Mouse (Mus musculus) CH12.LX (cell line): ENCODE measurements around the gene Cyp2f2.

Experiments
- CHD1 ChIP-seq: IDR thresholded peaks from 2 replicates; pipeline ENCODE4 v1.6.1; 2012; ENCODE audit warnings: low read depth, low read length, improper control_type of control experiment, inconsistent platforms
- CTCF ChIP-seq, 2 experiments: IDR thresholded peaks in 1 of 2; conservative IDR thresholded peaks in 1 of 2; 2 replicates each; pipeline ENCODE4 v1.5.1; 2011 to 2012; ENCODE audit warnings: low read depth in 2 of 2, low read length in 2 of 2, improper control_type of control experiment in 1 of 2, inconsistent platforms in 1 of 2, mild to moderate bottlenecking in 1 of 2, moderate library complexity in 1 of 2
- EP300 ChIP-seq: IDR thresholded peaks from 2 replicates; pipeline ENCODE4 v1.6.1; 2011; ENCODE audit warnings: low read length, improper control_type of control experiment
- MAX ChIP-seq: IDR thresholded peaks from 2 replicates; pipeline ENCODE4 v1.6.1; 2011; ENCODE audit warnings: low read length, improper control_type of control experiment
- POLR2A ChIP-seq: IDR thresholded peaks from 2 replicates; pipeline ENCODE4 v1.6.1; 2011; ENCODE audit warnings: low read depth, mild to moderate bottlenecking, improper control_type of control experiment, low read length
- TBP ChIP-seq: conservative IDR thresholded peaks from 2 replicates; pipeline ENCODE4 v1.6.1; 2011; ENCODE audit warnings: low read depth, low read length, improper control_type of control experiment
- ZC3H11A ChIP-seq: IDR thresholded peaks from 2 replicates; pipeline ENCODE4 v1.6.1; 2012; ENCODE audit warnings: low read depth, mild to moderate bottlenecking, inconsistent platforms, low read length, improper control_type of control experiment

DNA sequence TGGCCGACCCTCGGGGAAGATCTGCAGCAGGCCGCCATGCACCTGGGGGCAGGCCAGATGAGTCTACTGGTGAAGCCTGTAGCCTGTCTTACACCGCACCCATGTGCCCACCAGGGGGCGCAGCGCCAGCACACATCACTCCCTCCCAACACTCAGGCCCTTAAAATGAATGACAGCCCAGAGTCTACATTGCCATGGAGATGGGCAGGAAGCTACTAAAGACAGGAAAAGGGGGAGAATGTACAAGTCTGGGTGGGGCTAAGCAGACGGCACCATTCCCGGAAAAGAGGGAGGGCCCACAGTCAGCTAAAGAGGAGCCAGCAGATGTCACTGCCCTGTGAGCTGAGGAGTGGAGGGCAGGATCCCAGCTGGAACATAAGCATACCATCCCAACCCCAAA, 40.2 kb downstream of the Cyp2f2 start:
- TF ChIP-seq CTCF (conservative IDR thresholded peaks at IDR 0.05 in 1 of 2, IDR thresholded peaks at IDR 0.05 in 1 of 2; ENCODE audit: low read depth in 2 of 2, low read length in 2 of 2) (peak; percentile 81 to 94), POLR2A (no peak), ZC3H11A (peak; percentile 57), TBP (no peak), MAX (peak; percentile 49; the same call in 1 of the 2 replicates), CHD1 (no peak), EP300 (no peak)
